Mouse (Mus musculus) CH12.LX (cell line): ENCODE data around the gene Tmem189. TPM values are rescaled to one million over a fixed set of nuclear protein-coding genes. Genes with fewer than 3 reads are reported as not detected.

Experiments
- DNase-seq: peaks from one replicate; pipeline ENCODE4 v3.0.0-alpha.2; 2013; ENCODE audit errors: extremely low read depth
- H3K27ac ChIP-seq: 2 replicates; pipeline ENCODE4 v1.5.1; 2012; ENCODE audit warnings: low read depth, mild to moderate bottlenecking, control low read depth, moderate library complexity; ENCODE audit not compliant: insufficient read depth
- H3K27me3 ChIP-seq: replicated peaks from 2 replicates; pipeline ENCODE3; 2012; ENCODE audit warnings: inconsistent platforms
- H3K36me3 ChIP-seq, 2 experiments: replicated peaks in 1 of 2; 2 replicates each; pipeline versions ENCODE3 to v1.6.1; 2012; ENCODE audit warnings: inconsistent platforms in 1 of 2, low read length in 1 of 2, mild to moderate bottlenecking in 1 of 2, mixed read lengths in 1 of 2, moderate library complexity in 1 of 2; ENCODE audit not compliant: control insufficient read depth in 1 of 2, insufficient read depth in 1 of 2
- H3K4me1 ChIP-seq, 2 experiments: 2 replicates each; pipeline ENCODE4 v1.6.1; 2012; ENCODE audit warnings: inconsistent platforms in 1 of 2, moderate library complexity in 1 of 2; ENCODE audit not compliant: insufficient read depth in 2 of 2, control insufficient read depth in 1 of 2
- H3K4me2 ChIP-seq: 2 replicates; pipeline ENCODE4 v1.6.1; 2012; ENCODE audit warnings: low read depth, mild to moderate bottlenecking, control low read depth; ENCODE audit not compliant: poor library complexity, insufficient read depth, severe bottlenecking
- H3K4me3 ChIP-seq, 3 experiments: fragments of 150-350 bp in 1 of 3; sonication (generic) in 1 of 3; replicated peaks in 1 of 3; 2 replicates each; pipeline versions ENCODE3 to v1.5.1; 2011 to 2012; ENCODE audit warnings: low read depth in 2 of 3, low read length in 2 of 3, mild to moderate bottlenecking in 2 of 3, moderate library complexity in 2 of 3, control low read depth in 1 of 3, improper control_type of control experiment in 1 of 3, inconsistent platforms in 1 of 3, mixed read lengths in 1 of 3; ENCODE audit not compliant: poor library complexity in 1 of 3
- H3K79me2 ChIP-seq: replicated peaks from 2 replicates; pipeline ENCODE4 v1.6.1; 2012; ENCODE audit warnings: mild to moderate bottlenecking, moderate library complexity; ENCODE audit not compliant: control insufficient read depth, poor library complexity, insufficient read depth, severe bottlenecking; ENCODE audit errors: extremely low read depth
- H3K9ac ChIP-seq: 2 replicates; pipeline ENCODE4 v1.6.1; 2012; ENCODE audit warnings: low read depth, mild to moderate bottlenecking, control low read depth, moderate library complexity; ENCODE audit not compliant: insufficient read depth
- H3K9me3 ChIP-seq: replicated peaks from 2 replicates; pipeline ENCODE3; 2012; ENCODE audit warnings: low read length, inconsistent platforms, mixed read lengths
- BHLHE40 ChIP-seq: IDR thresholded peaks from 2 replicates; pipeline ENCODE4 v1.6.1; 2011; ENCODE audit warnings: mild to moderate bottlenecking, low read depth, low read length, improper control_type of control experiment
- CHD1 ChIP-seq: IDR thresholded peaks from 2 replicates; pipeline ENCODE4 v1.6.1; 2012; ENCODE audit warnings: low read depth, low read length, improper control_type of control experiment, inconsistent platforms
- CHD2 ChIP-seq: IDR thresholded peaks from 2 replicates; pipeline ENCODE4 v1.6.1; 2011; ENCODE audit warnings: low read length, improper control_type of control experiment
- CTCF ChIP-seq, 2 experiments: IDR thresholded peaks in 1 of 2; conservative IDR thresholded peaks in 1 of 2; 2 replicates each; pipeline ENCODE4 v1.5.1; 2011 to 2012; ENCODE audit warnings: low read depth in 2 of 2, low read length in 2 of 2, improper control_type of control experiment in 1 of 2, inconsistent platforms in 1 of 2, mild to moderate bottlenecking in 1 of 2, moderate library complexity in 1 of 2
- E2F4 ChIP-seq: IDR thresholded peaks from 2 replicates; pipeline ENCODE4 v1.6.1; 2011; ENCODE audit warnings: low read depth, low read length, improper control_type of control experiment; ENCODE audit not compliant: insufficient replicate concordance
- ELF1 ChIP-seq: IDR thresholded peaks from 2 replicates; pipeline ENCODE4 v1.6.1; 2014; ENCODE audit warnings: low read depth, mild to moderate bottlenecking, inconsistent platforms, low read length, improper control_type of control experiment
- EP300 ChIP-seq: IDR thresholded peaks from 2 replicates; pipeline ENCODE4 v1.6.1; 2011; ENCODE audit warnings: low read length, improper control_type of control experiment
- ETS1 ChIP-seq: conservative IDR thresholded peaks from 2 replicates; pipeline ENCODE4 v1.6.1; 2012; ENCODE audit warnings: low read depth, mild to moderate bottlenecking, inconsistent platforms, low read length, improper control_type of control experiment, moderate library complexity
- GABPA ChIP-seq: IDR thresholded peaks from 2 replicates; pipeline ENCODE4 v1.6.1; 2012; ENCODE audit warnings: low read depth, low read length, improper control_type of control experiment, inconsistent platforms; ENCODE audit not compliant: insufficient replicate concordance
- HCFC1 ChIP-seq: IDR thresholded peaks from 2 replicates; pipeline ENCODE4 v1.6.1; 2012; ENCODE audit warnings: low read depth, mild to moderate bottlenecking, inconsistent platforms, low read length, improper control_type of control experiment
- IRF4 ChIP-seq: IDR thresholded peaks from 2 replicates; pipeline ENCODE4 v1.6.1; 2014; ENCODE audit warnings: low read depth, mild to moderate bottlenecking, inconsistent platforms, low read length, improper control_type of control experiment
- JUN ChIP-seq: IDR thresholded peaks from 2 replicates; pipeline ENCODE4 v1.6.1; 2011; ENCODE audit warnings: low read depth, mild to moderate bottlenecking, low read length, improper control_type of control experiment, moderate library complexity; ENCODE audit not compliant: insufficient read depth
- JUND ChIP-seq: conservative IDR thresholded peaks from 2 replicates; pipeline ENCODE4 v1.6.1; 2011; ENCODE audit warnings: low read depth, low read length, improper control_type of control experiment
- KAT2A ChIP-seq: IDR thresholded peaks from 2 replicates; pipeline ENCODE4 v1.6.1; 2012; ENCODE audit warnings: low read length, improper control_type of control experiment, inconsistent platforms; ENCODE audit not compliant: insufficient replicate concordance
- MAFK ChIP-seq: IDR thresholded peaks from 2 replicates; pipeline ENCODE4 v1.6.1; 2011; ENCODE audit warnings: low read length, improper control_type of control experiment; ENCODE audit not compliant: insufficient replicate concordance
- MAX ChIP-seq: IDR thresholded peaks from 2 replicates; pipeline ENCODE4 v1.6.1; 2011; ENCODE audit warnings: low read length, improper control_type of control experiment
- MAZ ChIP-seq: IDR thresholded peaks from 2 replicates; pipeline ENCODE4 v1.6.1; 2012; ENCODE audit warnings: low read depth, mild to moderate bottlenecking, inconsistent platforms, low read length, improper control_type of control experiment, moderate library complexity
- MEF2A ChIP-seq: IDR thresholded peaks from 2 replicates; pipeline ENCODE4 v1.6.1; 2014; ENCODE audit warnings: low read depth, mild to moderate bottlenecking, inconsistent platforms, low read length, improper control_type of control experiment, borderline replicate concordance
- MXI1 ChIP-seq: IDR thresholded peaks from 2 replicates; pipeline ENCODE4 v1.6.1; 2011; ENCODE audit warnings: mild to moderate bottlenecking, low read depth, low read length, improper control_type of control experiment
- MYC ChIP-seq: IDR thresholded peaks from 2 replicates; pipeline ENCODE4 v1.6.1; 2011; ENCODE audit warnings: low read depth, mild to moderate bottlenecking, improper control_type of control experiment, low read length
- NELFE ChIP-seq: IDR thresholded peaks from 2 replicates; pipeline ENCODE4 v1.6.1; 2011; ENCODE audit warnings: low read depth, low read length, improper control_type of control experiment
- NRF1 ChIP-seq: IDR thresholded peaks from 2 replicates; pipeline ENCODE4 v1.6.1; 2014; ENCODE audit warnings: low read depth, mild to moderate bottlenecking, inconsistent platforms, low read length, improper control_type of control experiment, moderate library complexity
- PAX5 ChIP-seq: IDR thresholded peaks from 2 replicates; pipeline ENCODE4 v1.6.1; 2012; ENCODE audit warnings: low read length, inconsistent platforms, mixed read lengths
- POLR2A ChIP-seq: IDR thresholded peaks from 2 replicates; pipeline ENCODE4 v1.6.1; 2011; ENCODE audit warnings: low read depth, mild to moderate bottlenecking, improper control_type of control experiment, low read length
- POLR2AphosphoS2 ChIP-seq: IDR thresholded peaks from 2 replicates; pipeline ENCODE4 v1.6.1; 2011; ENCODE audit warnings: low read depth, low read length, improper control_type of control experiment
- RAD21 ChIP-seq: IDR thresholded peaks from 2 replicates; pipeline ENCODE4 v1.6.1; 2011; ENCODE audit warnings: low read depth, mild to moderate bottlenecking, low read length, improper control_type of control experiment, moderate library complexity
- RCOR1 ChIP-seq: conservative IDR thresholded peaks from 2 replicates; pipeline ENCODE4 v1.6.1; 2012; ENCODE audit warnings: low read depth, mild to moderate bottlenecking, inconsistent platforms, low read length, improper control_type of control experiment
- SIN3A ChIP-seq: IDR thresholded peaks from 2 replicates; pipeline ENCODE4 v1.6.1; 2012; ENCODE audit warnings: low read length, improper control_type of control experiment, inconsistent platforms
- SMC3 ChIP-seq: IDR thresholded peaks from 2 replicates; pipeline ENCODE4 v1.6.1; 2011; ENCODE audit warnings: low read depth, low read length, improper control_type of control experiment
- TBP ChIP-seq: conservative IDR thresholded peaks from 2 replicates; pipeline ENCODE4 v1.6.1; 2011; ENCODE audit warnings: low read depth, low read length, improper control_type of control experiment
- TCF12 ChIP-seq: IDR thresholded peaks from 2 replicates; pipeline ENCODE4 v1.6.1; 2014; ENCODE audit warnings: low read depth, mild to moderate bottlenecking, inconsistent platforms, low read length, improper control_type of control experiment
- UBTF ChIP-seq: IDR thresholded peaks from 2 replicates; pipeline ENCODE4 v1.6.1; 2012; ENCODE audit warnings: low read depth, mild to moderate bottlenecking, inconsistent platforms, low read length, improper control_type of control experiment, moderate library complexity
- USF1 ChIP-seq: IDR thresholded peaks from 2 replicates; pipeline ENCODE4 v1.6.1; 2014; ENCODE audit warnings: low read depth, mild to moderate bottlenecking, inconsistent platforms, low read length, improper control_type of control experiment
- USF2 ChIP-seq: conservative IDR thresholded peaks from 2 replicates; pipeline ENCODE4 v1.6.1; 2011; ENCODE audit warnings: low read depth, low read length, improper control_type of control experiment
- ZC3H11A ChIP-seq: IDR thresholded peaks from 2 replicates; pipeline ENCODE4 v1.6.1; 2012; ENCODE audit warnings: low read depth, mild to moderate bottlenecking, inconsistent platforms, low read length, improper control_type of control experiment
- ZKSCAN1 ChIP-seq: IDR thresholded peaks from 2 replicates; pipeline ENCODE4 v1.6.1; 2012; ENCODE audit warnings: low read depth, inconsistent platforms, low read length, improper control_type of control experiment, borderline replicate concordance
- ZMIZ1 ChIP-seq: IDR thresholded peaks from 2 replicates; pipeline ENCODE4 v1.6.1; 2012; ENCODE audit warnings: low read depth, mild to moderate bottlenecking, inconsistent platforms, low read length, improper control_type of control experiment
- ZNF384 ChIP-seq: IDR thresholded peaks from 2 replicates; pipeline ENCODE4 v1.6.1; 2012; ENCODE audit warnings: low read depth, low read length, improper control_type of control experiment, inconsistent platforms
- dilution Hi-C: fragments of 300-500 bp; cut with MboI; formaldehyde crosslinking; loops from 2 replicates; pipeline ENCODE4 v1.14.3; 2020; ENCODE audit warnings: low sequenced_read_pairs; ENCODE audit not compliant: extremely low pct_unique_long_range_greater_than_20kb, extremely low pct_ligation_motif_present
- in situ Hi-C: fragments of 300-500 bp; cut with MboI; formaldehyde crosslinking; loops from 3 replicates; pipeline ENCODE4 v1.14.3; 2019; ENCODE audit warnings: low sequenced_read_pairs, low pct_ligation_motif_present, low pct_unique_long_range_greater_than_20kb, mixed read lengths
- polyA plus RNA-seq: library from polyadenylated mRNA; unstranded; fragments of >175 nt; gene quantifications from 2 replicates; pipeline ENCODE4 v1.2.1, GENCODE M21; 2012; ENCODE audit warnings: low read depth; ENCODE audit not compliant: insufficient read length
- total RNA-seq, 2 experiments: library from RNA; depleted of rRNA; stranded (reverse); fragments of 300-350 nt in 1 of 2; fragments of >200 nt in 1 of 2; gene quantifications; 2 replicates each; pipeline ENCODE4 v1.2.3; 2012 to 2014

Gene Tmem189
- total and polyA plus RNA-seq, 3 experiments: 27.9 to 30.9 (median 29.5) TPM

DNA sequence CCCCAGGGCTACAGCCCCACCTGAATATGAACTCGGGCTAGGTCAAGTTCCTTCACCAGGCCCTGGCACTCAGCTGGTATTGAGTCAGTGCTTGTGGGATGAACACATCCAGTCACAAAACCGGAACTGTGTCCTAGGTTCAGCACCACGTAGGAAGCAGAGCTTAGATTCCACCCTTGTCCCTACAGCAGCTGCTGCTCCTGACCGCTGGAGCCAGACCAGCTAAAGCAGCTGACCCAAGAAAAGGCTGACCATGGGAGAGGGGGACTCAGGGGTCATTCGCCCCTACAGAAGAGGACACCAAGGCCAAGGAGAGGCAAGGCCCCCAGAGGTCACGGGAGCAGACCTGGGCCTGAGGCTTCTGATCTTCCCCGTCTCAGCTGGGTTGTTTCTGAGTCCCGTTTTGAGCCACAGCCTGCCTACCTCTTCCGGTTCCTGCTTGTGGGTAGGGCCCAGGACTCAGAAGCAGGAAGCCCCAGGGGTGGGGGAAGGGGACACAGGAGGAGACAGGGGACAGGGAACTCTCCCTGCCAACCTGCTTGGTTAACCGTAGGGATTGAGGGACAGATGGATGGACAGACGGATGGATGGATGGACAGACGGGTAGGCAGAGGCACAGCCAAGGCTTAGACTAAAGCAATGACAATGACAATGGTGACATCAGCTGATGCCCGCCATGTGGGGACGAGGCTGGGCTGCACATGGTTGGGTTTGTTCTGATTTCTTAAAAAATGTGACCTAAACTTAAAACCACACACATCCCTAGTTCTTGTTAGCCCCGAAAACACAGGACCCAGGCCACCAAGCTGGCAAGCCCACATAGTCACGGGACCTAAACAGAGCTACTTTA, 32.8 kb downstream of the Tmem189 start:
- TF ChIP-seq MAX: peak; percentile 81
- no peak for TF ChIP-seq PAX5
- TF ChIP-seq BHLHE40: peak; percentile 96
- TF ChIP-seq ELF1: peak; percentile 96
- TF ChIP-seq NRF1: peak; percentile 23; the same call in 1 of the 2 replicates
- TF ChIP-seq USF1: no peak
- TF ChIP-seq SMC3: no peak
- TF ChIP-seq MAFK: 0 out of 2 replicates have a peak, but pooled peaks have one; percentile 37
- TF ChIP-seq CTCF (conservative IDR thresholded peaks at IDR 0.05 in 1 of 2, IDR thresholded peaks at IDR 0.05 in 1 of 2; ENCODE audit: low read depth in 2 of 2, low read length in 2 of 2): no peak
- peak; percentile 97 for TF ChIP-seq MYC
- TF ChIP-seq JUND: no peak
- no peak for TF ChIP-seq E2F4
- peak; percentile 68; the same call in 1 of the 2 replicates for TF ChIP-seq POLR2A
- TF ChIP-seq JUN: no peak
- peak; percentile 88 for TF ChIP-seq SIN3A
- peak; percentile 91 for TF ChIP-seq CHD2
- TF ChIP-seq EP300: peak; percentile 63
- peak; percentile 56; the same call in 1 of the 2 replicates for TF ChIP-seq UBTF
- peak; percentile 93 for TF ChIP-seq ETS1
- TF ChIP-seq TCF12: peak; percentile 76; the same call in 1 of the 2 replicates
- TF ChIP-seq KAT2A: 0 out of 2 replicates have a peak, but pooled peaks have one; percentile 50
- 0 out of 2 replicates have a peak, but pooled peaks have one; percentile 68 for TF ChIP-seq RCOR1
- peak; percentile 66 for TF ChIP-seq NELFE
- TF ChIP-seq TBP: no peak
- TF ChIP-seq MAZ: peak; percentile 64; the same call in 1 of the 2 replicates
- TF ChIP-seq ZMIZ1: peak; percentile 51; the same call in 1 of the 2 replicates
- TF ChIP-seq HCFC1: peak; percentile 74
- no peak for TF ChIP-seq ZNF384
- TF ChIP-seq IRF4: peak; percentile 87
- peak; percentile 83 for TF ChIP-seq MXI1
- TF ChIP-seq USF2: no peak
- TF ChIP-seq ZC3H11A: no peak
- peak; percentile 44; the same call in 1 of the 2 replicates for TF ChIP-seq MEF2A
- TF ChIP-seq RAD21: no peak
- TF ChIP-seq ZKSCAN1: no peak
- TF ChIP-seq POLR2AphosphoS2: no peak; the same call in 1 of the 2 replicates
- TF ChIP-seq CHD1: 0 out of 2 replicates have a peak, but pooled peaks have one; percentile 67
- TF ChIP-seq GABPA: no peak
- in situ Hi-C loops (no loop called here), dilution Hi-C loops (no loop called here)
- H3K27me3 ChIP-seq: peaks cover under 1% of the 10 kb centered on the region
- H3K27ac ChIP-seq: peak overlapping the region; percentile 89
- peaks cover 52% of the 10 kb centered on the region for H3K79me2 ChIP-seq
- DNase-seq: peak; percentile 91
- peak overlapping the region; percentile 56 to 69 (median 59) for H3K4me3 ChIP-seq
- peak overlapping the region; percentile 70 for H3K9ac ChIP-seq
- peaks cover 30 to 47% of the 10 kb centered on the region in 2 experiments for H3K4me1 ChIP-seq
- peak overlapping the region; percentile 80 for H3K4me2 ChIP-seq
- H3K9me3 ChIP-seq: no peaks in the 10 kb centered on the region
- peaks cover 29 to 48% of the 10 kb centered on the region in 2 experiments for H3K36me3 ChIP-seq
